Mouse (Mus musculus): Measurements from ENCODE around the gene Inpp4a. TPM values are rescaled to one million over a fixed set of nuclear protein-coding genes. Genes with fewer than 3 reads are reported as not detected.

Inpp4a gene
- total RNA-seq, 2 experiments from 2014 or later: 4.3 to 5.0 TPM

- no peak for ATAC-seq (replicated peaks; ENCODE audit: low FRiP score, poor library complexity, severe bottlenecking)
These were observed 99.3 kb downstream of the Inpp4a start for GRCm38 (mm10) chr1:37398961-37399360.

GRCm38 (mm10) chr1:37399734-37400133 lies 100.1 kb downstream of the Inpp4a start:
- ATAC-seq (replicated peaks; ENCODE audit: low FRiP score, poor library complexity, severe bottlenecking): no peak

- ATAC-seq (replicated peaks; ENCODE audit: low FRiP score, poor library complexity, severe bottlenecking): no peak
These were observed 102.0 kb downstream of the Inpp4a start for GRCm38 (mm10) chr1:37401687-37402086.

- ATAC-seq (replicated peaks; ENCODE audit: low FRiP score, poor library complexity, severe bottlenecking): no peak
These were observed 105.5 kb downstream of the Inpp4a start for GRCm38 (mm10) chr1:37405137-37405536.

GRCm38 (mm10) chr1:37407228-37407627 lies 107.6 kb downstream of the Inpp4a start:
- no peak for ATAC-seq (replicated peaks; ENCODE audit: low FRiP score, poor library complexity, severe bottlenecking)

GRCm38 (mm10) chr1:37408059-37408458 lies 108.4 kb downstream of the Inpp4a start:
- ATAC-seq (replicated peaks; ENCODE audit: low FRiP score, poor library complexity, severe bottlenecking): no peak

GRCm38 (mm10) chr1:37408678-37409077 lies 109.0 kb downstream of the Inpp4a start:
- no peak for ATAC-seq (replicated peaks; ENCODE audit: low FRiP score, poor library complexity, severe bottlenecking)

- ATAC-seq (replicated peaks; ENCODE audit: low FRiP score, poor library complexity, severe bottlenecking): no peak
These were observed 110.0 kb downstream of the Inpp4a start for GRCm38 (mm10) chr1:37409647-37410046.

GRCm38 (mm10) chr1:37415394-37415793 lies 115.7 kb downstream of the Inpp4a start:
- no peak for ATAC-seq (replicated peaks; ENCODE audit: low FRiP score, poor library complexity, severe bottlenecking)

- peak; percentile 99 for ATAC-seq (replicated peaks; ENCODE audit: low FRiP score, poor library complexity, severe bottlenecking)
These were observed 119.8 kb downstream of the Inpp4a start for GRCm38 (mm10) chr1:37419420-37419819.

GRCm38 (mm10) chr1:37427144-37427875 lies 127.6 kb downstream of the Inpp4a start:
- ATAC-seq (replicated peaks; ENCODE audit: low FRiP score, poor library complexity, severe bottlenecking): no peak

- no peak for ATAC-seq (replicated peaks; ENCODE audit: low FRiP score, poor library complexity, severe bottlenecking)
These were observed 129.2 kb downstream of the Inpp4a start for GRCm38 (mm10) chr1:37428911-37429310.

GRCm38 (mm10) chr1:37429366-37430296 lies 130.0 kb downstream of the Inpp4a start, which contains the start of the genes Coa5 and Unc50:
Gene Coa5, minus strand, starts transcription at chr1:37430103.
Gene Unc50, plus strand, starts transcription at chr1:37430139.
- peak; percentile 98 for ATAC-seq (replicated peaks; ENCODE audit: low FRiP score, poor library complexity, severe bottlenecking)

GRCm38 (mm10) chr1:37430297-37430840 lies 130.7 kb downstream of the Inpp4a start:
- ATAC-seq (replicated peaks; ENCODE audit: low FRiP score, poor library complexity, severe bottlenecking): peak; percentile 58

GRCm38 (mm10) chr1:37436419-37436818 lies 136.8 kb downstream of the Inpp4a start:
- peak; percentile 62 for ATAC-seq (replicated peaks; ENCODE audit: low FRiP score, poor library complexity, severe bottlenecking)

GRCm38 (mm10) chr1:37442848-37443835 lies 143.5 kb downstream of the Inpp4a start:
- ATAC-seq (replicated peaks; ENCODE audit: low FRiP score, poor library complexity, severe bottlenecking): no peak

GRCm38 (mm10) chr1:37448361-37449095 lies 148.9 kb downstream of the Inpp4a start:
- ATAC-seq (replicated peaks; ENCODE audit: low FRiP score, poor library complexity, severe bottlenecking): no peak

- ATAC-seq (replicated peaks; ENCODE audit: low FRiP score, poor library complexity, severe bottlenecking): no peak
These were observed 151.6 kb downstream of the Inpp4a start for GRCm38 (mm10) chr1:37451270-37451669.

GRCm38 (mm10) chr1:37457546-37457945 lies 157.9 kb downstream of the Inpp4a start:
- ATAC-seq (replicated peaks; ENCODE audit: low FRiP score, poor library complexity, severe bottlenecking): no peak

Measured in erythroblast, adult 5-6 weeks (primary cell).